Mouse (Mus musculus) lung, postnatal 0 days (tissue): ENCODE data around the gene Adcy3.

ENCODE experiments used
- CTCF ChIP-seq: IDR thresholded peaks from 2 replicates; pipeline ENCODE4 v1.5.1; 2016; ENCODE audit warnings: antibody characterized with exemption, mild to moderate bottlenecking
- EP300 ChIP-seq: IDR thresholded peaks from 2 replicates; pipeline ENCODE4 v1.6.1; 2016; ENCODE audit warnings: antibody characterized with exemption, mild to moderate bottlenecking, control low read depth

- TF ChIP-seq CTCF (no peak), EP300 (no peak)
Observed at GRCm38 (mm10) chr12:4188171-4189059, 55.5 kb downstream of the Adcy3 start.
